Mouse (Mus musculus) CH12.LX (cell line): ENCODE measurements at regions not wholly inside any gene's neighbourhood (a gene's known extent, or its start where the extent isn't known, plus 50 kb on each side); places are given as distances from the start of the nearest gene placed in this dataset.

Source experiments
- DNase-seq: peaks from one replicate; pipeline ENCODE4 v3.0.0-alpha.2; 2013; ENCODE audit errors: extremely low read depth
- H3K27ac ChIP-seq: 2 replicates; pipeline ENCODE4 v1.5.1; 2012; ENCODE audit warnings: low read depth, mild to moderate bottlenecking, control low read depth, moderate library complexity; ENCODE audit not compliant: insufficient read depth
- H3K27me3 ChIP-seq: replicated peaks from 2 replicates; pipeline ENCODE3; 2012; ENCODE audit warnings: inconsistent platforms
- H3K36me3 ChIP-seq, 2 experiments: replicated peaks in 1 of 2; 2 replicates each; pipeline versions ENCODE3 to v1.6.1; 2012; ENCODE audit warnings: inconsistent platforms in 1 of 2, low read length in 1 of 2, mild to moderate bottlenecking in 1 of 2, mixed read lengths in 1 of 2, moderate library complexity in 1 of 2; ENCODE audit not compliant: control insufficient read depth in 1 of 2, insufficient read depth in 1 of 2
- H3K4me1 ChIP-seq, 2 experiments: 2 replicates each; pipeline ENCODE4 v1.6.1; 2012; ENCODE audit warnings: inconsistent platforms in 1 of 2, moderate library complexity in 1 of 2; ENCODE audit not compliant: insufficient read depth in 2 of 2, control insufficient read depth in 1 of 2
- H3K4me2 ChIP-seq: 2 replicates; pipeline ENCODE4 v1.6.1; 2012; ENCODE audit warnings: low read depth, mild to moderate bottlenecking, control low read depth; ENCODE audit not compliant: poor library complexity, insufficient read depth, severe bottlenecking
- H3K4me3 ChIP-seq, 3 experiments: fragments of 150-350 bp in 1 of 3; sonication (generic) in 1 of 3; replicated peaks in 1 of 3; 2 replicates each; pipeline versions ENCODE3 to v1.5.1; 2011 to 2012; ENCODE audit warnings: low read depth in 2 of 3, low read length in 2 of 3, mild to moderate bottlenecking in 2 of 3, moderate library complexity in 2 of 3, control low read depth in 1 of 3, improper control_type of control experiment in 1 of 3, inconsistent platforms in 1 of 3, mixed read lengths in 1 of 3; ENCODE audit not compliant: poor library complexity in 1 of 3
- H3K79me2 ChIP-seq: replicated peaks from 2 replicates; pipeline ENCODE4 v1.6.1; 2012; ENCODE audit warnings: mild to moderate bottlenecking, moderate library complexity; ENCODE audit not compliant: control insufficient read depth, poor library complexity, insufficient read depth, severe bottlenecking; ENCODE audit errors: extremely low read depth
- H3K9ac ChIP-seq: 2 replicates; pipeline ENCODE4 v1.6.1; 2012; ENCODE audit warnings: low read depth, mild to moderate bottlenecking, control low read depth, moderate library complexity; ENCODE audit not compliant: insufficient read depth
- H3K9me3 ChIP-seq: replicated peaks from 2 replicates; pipeline ENCODE3; 2012; ENCODE audit warnings: low read length, inconsistent platforms, mixed read lengths
- ELF1 ChIP-seq: IDR thresholded peaks from 2 replicates; pipeline ENCODE4 v1.6.1; 2014; ENCODE audit warnings: low read depth, mild to moderate bottlenecking, inconsistent platforms, low read length, improper control_type of control experiment
- IRF4 ChIP-seq: IDR thresholded peaks from 2 replicates; pipeline ENCODE4 v1.6.1; 2014; ENCODE audit warnings: low read depth, mild to moderate bottlenecking, inconsistent platforms, low read length, improper control_type of control experiment
- JUND ChIP-seq: conservative IDR thresholded peaks from 2 replicates; pipeline ENCODE4 v1.6.1; 2011; ENCODE audit warnings: low read depth, low read length, improper control_type of control experiment
- KAT2A ChIP-seq: IDR thresholded peaks from 2 replicates; pipeline ENCODE4 v1.6.1; 2012; ENCODE audit warnings: low read length, improper control_type of control experiment, inconsistent platforms; ENCODE audit not compliant: insufficient replicate concordance
- MAFK ChIP-seq: IDR thresholded peaks from 2 replicates; pipeline ENCODE4 v1.6.1; 2011; ENCODE audit warnings: low read length, improper control_type of control experiment; ENCODE audit not compliant: insufficient replicate concordance
- MAZ ChIP-seq: IDR thresholded peaks from 2 replicates; pipeline ENCODE4 v1.6.1; 2012; ENCODE audit warnings: low read depth, mild to moderate bottlenecking, inconsistent platforms, low read length, improper control_type of control experiment, moderate library complexity
- MEF2A ChIP-seq: IDR thresholded peaks from 2 replicates; pipeline ENCODE4 v1.6.1; 2014; ENCODE audit warnings: low read depth, mild to moderate bottlenecking, inconsistent platforms, low read length, improper control_type of control experiment, borderline replicate concordance
- MYC ChIP-seq: IDR thresholded peaks from 2 replicates; pipeline ENCODE4 v1.6.1; 2011; ENCODE audit warnings: low read depth, mild to moderate bottlenecking, improper control_type of control experiment, low read length
- NRF1 ChIP-seq: IDR thresholded peaks from 2 replicates; pipeline ENCODE4 v1.6.1; 2014; ENCODE audit warnings: low read depth, mild to moderate bottlenecking, inconsistent platforms, low read length, improper control_type of control experiment, moderate library complexity
- POLR2A ChIP-seq: IDR thresholded peaks from 2 replicates; pipeline ENCODE4 v1.6.1; 2011; ENCODE audit warnings: low read depth, mild to moderate bottlenecking, improper control_type of control experiment, low read length
- POLR2AphosphoS2 ChIP-seq: IDR thresholded peaks from 2 replicates; pipeline ENCODE4 v1.6.1; 2011; ENCODE audit warnings: low read depth, low read length, improper control_type of control experiment
- SIN3A ChIP-seq: IDR thresholded peaks from 2 replicates; pipeline ENCODE4 v1.6.1; 2012; ENCODE audit warnings: low read length, improper control_type of control experiment, inconsistent platforms
- SMC3 ChIP-seq: IDR thresholded peaks from 2 replicates; pipeline ENCODE4 v1.6.1; 2011; ENCODE audit warnings: low read depth, low read length, improper control_type of control experiment
- TBP ChIP-seq: conservative IDR thresholded peaks from 2 replicates; pipeline ENCODE4 v1.6.1; 2011; ENCODE audit warnings: low read depth, low read length, improper control_type of control experiment
- TCF12 ChIP-seq: IDR thresholded peaks from 2 replicates; pipeline ENCODE4 v1.6.1; 2014; ENCODE audit warnings: low read depth, mild to moderate bottlenecking, inconsistent platforms, low read length, improper control_type of control experiment
- USF2 ChIP-seq: conservative IDR thresholded peaks from 2 replicates; pipeline ENCODE4 v1.6.1; 2011; ENCODE audit warnings: low read depth, low read length, improper control_type of control experiment
- ZC3H11A ChIP-seq: IDR thresholded peaks from 2 replicates; pipeline ENCODE4 v1.6.1; 2012; ENCODE audit warnings: low read depth, mild to moderate bottlenecking, inconsistent platforms, low read length, improper control_type of control experiment
- ZKSCAN1 ChIP-seq: IDR thresholded peaks from 2 replicates; pipeline ENCODE4 v1.6.1; 2012; ENCODE audit warnings: low read depth, inconsistent platforms, low read length, improper control_type of control experiment, borderline replicate concordance
- ZMIZ1 ChIP-seq: IDR thresholded peaks from 2 replicates; pipeline ENCODE4 v1.6.1; 2012; ENCODE audit warnings: low read depth, mild to moderate bottlenecking, inconsistent platforms, low read length, improper control_type of control experiment
- dilution Hi-C: fragments of 300-500 bp; cut with MboI; formaldehyde crosslinking; loops from 2 replicates; pipeline ENCODE4 v1.14.3; 2020; ENCODE audit warnings: low sequenced_read_pairs; ENCODE audit not compliant: extremely low pct_unique_long_range_greater_than_20kb, extremely low pct_ligation_motif_present
- in situ Hi-C: fragments of 300-500 bp; cut with MboI; formaldehyde crosslinking; loops from 3 replicates; pipeline ENCODE4 v1.14.3; 2019; ENCODE audit warnings: low sequenced_read_pairs, low pct_ligation_motif_present, low pct_unique_long_range_greater_than_20kb, mixed read lengths

DNA sequence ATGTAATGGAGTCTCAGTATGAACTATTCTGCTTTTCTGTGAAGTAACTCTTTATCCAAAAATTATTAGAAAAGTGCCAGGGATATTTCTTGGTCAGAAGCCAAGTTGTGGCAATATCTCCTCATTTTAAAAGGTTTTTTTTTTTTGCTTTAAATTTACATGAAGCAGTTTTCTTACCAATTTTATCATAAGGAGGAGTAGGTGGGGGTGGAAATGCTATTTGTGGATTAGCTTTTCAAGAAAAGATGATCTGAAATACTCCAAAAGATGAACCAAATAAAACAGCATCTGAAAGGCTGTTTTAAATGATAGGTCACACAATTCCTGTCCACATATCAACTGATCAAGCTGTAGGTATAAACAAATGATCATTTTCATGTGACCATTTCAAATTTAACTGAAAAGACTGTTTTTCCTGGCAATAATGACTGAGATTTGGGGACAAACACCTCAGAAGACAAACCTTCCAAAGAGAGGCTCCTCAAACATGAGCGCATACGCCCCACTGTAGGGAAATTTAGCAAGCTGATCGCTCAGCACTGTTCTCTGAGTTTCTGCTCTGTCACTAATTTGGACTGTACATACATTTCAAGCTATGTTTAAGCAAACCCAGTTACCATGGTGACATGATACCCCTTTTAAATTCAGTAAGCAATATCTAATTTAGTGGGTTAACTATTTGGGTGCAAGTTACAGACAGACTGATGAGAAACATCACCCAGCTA lies 325.8 kb downstream of the Ppp3ca start:
- Histone ChIP-seq H3K4me2 (no peak overlapping the region), H3K79me2 (no peaks in the 10 kb centered on the region), H3K36me3 (no peaks in the 10 kb centered on the region), H3K27ac (no peak overlapping the region), H3K4me1 (peaks cover 0 to 17% of the 10 kb centered on the region in 2 experiments; a peak in 3 of 4 replicates), H3K9me3 (peaks cover 2% of the 10 kb centered on the region), H3K27me3 (no peaks in the 10 kb centered on the region), H3K4me3 (no peak overlapping the region), H3K9ac (no peak overlapping the region)
- no peak for DNase-seq
- in situ Hi-C loops = no loop called here
- TF ChIP-seq ZMIZ1 = no peak
- no peak for TF ChIP-seq NRF1
- TF ChIP-seq MAZ = no peak
- TF ChIP-seq ZKSCAN1 = no peak
- no peak for TF ChIP-seq POLR2AphosphoS2
- TF ChIP-seq POLR2A = no peak
- TF ChIP-seq MAFK = no peak
- no peak for TF ChIP-seq IRF4
- no peak for TF ChIP-seq SIN3A
- no peak for TF ChIP-seq ELF1
- dilution Hi-C loops = no loop called here

GRCm38 (mm10) chr3:136996381-136996895 lies 326.5 kb downstream of the Ppp3ca start:
- Histone ChIP-seq H3K9me3 (peaks cover 2% of the 10 kb centered on the region), H3K4me1 (peaks cover 0 to 17% of the 10 kb centered on the region in 2 experiments; a peak in 3 of 4 replicates), H3K27me3 (no peaks in the 10 kb centered on the region), H3K4me2 (no peak overlapping the region), H3K9ac (no peak overlapping the region), H3K27ac (no peak overlapping the region), H3K36me3 (no peaks in the 10 kb centered on the region), H3K79me2 (no peaks in the 10 kb centered on the region), H3K4me3 (no peak overlapping the region)
- no peak for DNase-seq
- dilution Hi-C loops = no loop called here
- in situ Hi-C loops = no loop called here
- TF ChIP-seq KAT2A = no peak
- TF ChIP-seq TBP = no peak
- no peak for TF ChIP-seq ZKSCAN1
- no peak for TF ChIP-seq ZC3H11A
- no peak for TF ChIP-seq JUND
- no peak for TF ChIP-seq TCF12
- TF ChIP-seq SMC3 = no peak
- TF ChIP-seq MYC = no peak
- no peak for TF ChIP-seq IRF4
- no peak for TF ChIP-seq MEF2A
- no peak for TF ChIP-seq USF2
- no peak for TF ChIP-seq ELF1
